Mouse (Mus musculus): Measurements from ENCODE around the gene Vgll2. TPM values are rescaled to one million over a fixed set of nuclear protein-coding genes. Genes with fewer than 3 reads are reported as not detected.

The Vgll2 gene
- total RNA-seq (2012; rRNA removed), result not detected in 2 replicates

- in situ Hi-C loops (cut with MboI; ENCODE audit: low sequenced_read_pairs in 2 of 2, unreplicated experiment in 2 of 2), result no loop called here
- Histone ChIP-seq H3K9ac (ENCODE audit: insufficient read depth, low read depth, low read length, poor library complexity, severe bottlenecking) (no peak within 1 kb of the TSS), H3K27ac (ENCODE audit: insufficient read depth, low read depth, low read length, poor library complexity, severe bottlenecking) (no peak within 1 kb of the TSS), H3K36me3 (ENCODE audit: control insufficient read depth, insufficient read depth, low read length, poor library complexity, severe bottlenecking) (no peaks in the 10 kb centered on the region), H3K4me3 (ENCODE audit: insufficient read depth in 1 of 2, low read depth in 1 of 2, low read length in 2 of 2, poor library complexity in 1 of 2, severe bottlenecking in 1 of 2) (peak within 1 kb of the TSS; percentile 47 to 67), H3K9me3 (ENCODE audit: control insufficient read depth, insufficient read depth, low read depth, low read length) (no peaks in the 10 kb centered on the region), H3K4me1 (ENCODE audit: control insufficient read depth in 2 of 2, insufficient read depth in 2 of 2, low read length in 2 of 2, poor library complexity in 1 of 2) (no peaks in the 10 kb centered on the region)
- peak; percentile 41 for DNase-seq (ENCODE audit: low read depth, low spot score)
- TF ChIP-seq HCFC1 (IDR thresholded peaks at IDR 0.05; ENCODE audit: borderline replicate concordance, insufficient read depth, low read length) (no peak), ZC3H11A (IDR thresholded peaks at IDR 0.05; ENCODE audit: borderline replicate concordance, low read depth, low read length) (no peak), MAFK (IDR thresholded peaks at IDR 0.05; ENCODE audit: insufficient read depth, low read depth, low read length) (no peak), CHD2 (IDR thresholded peaks at IDR 0.05; ENCODE audit: low read depth, low read length) (no peak), ZNF384 (IDR thresholded peaks at IDR 0.05; ENCODE audit: low read depth, low read length) (no peak)
Measured at GRCm38 (mm10) chr10:52022413-52023212, at the start of gene Vgll2. Gene Vgll2, plus strand, starts transcription at chr10:52022502.

- TF ChIP-seq HCFC1 (IDR thresholded peaks at IDR 0.05; ENCODE audit: borderline replicate concordance, insufficient read depth, low read length) (no peak), MAFK (IDR thresholded peaks at IDR 0.05; ENCODE audit: insufficient read depth, low read depth, low read length) (no peak)
- H3K9me3 ChIP-seq (ENCODE audit: control insufficient read depth, insufficient read depth, low read depth, low read length), result no peaks in the 10 kb centered on the region
- H3K9ac ChIP-seq (ENCODE audit: insufficient read depth, low read depth, low read length, poor library complexity, severe bottlenecking), result no peak overlapping the region
- in situ Hi-C loops (cut with MboI; ENCODE audit: low sequenced_read_pairs in 2 of 2, unreplicated experiment in 2 of 2), result no loop called here
- no peak overlapping the region for H3K4me3 ChIP-seq (ENCODE audit: insufficient read depth in 1 of 2, low read depth in 1 of 2, low read length in 2 of 2, poor library complexity in 1 of 2, severe bottlenecking in 1 of 2)
- H3K4me1 ChIP-seq (ENCODE audit: control insufficient read depth in 2 of 2, insufficient read depth in 2 of 2, low read length in 2 of 2, poor library complexity in 1 of 2), result no peaks in the 10 kb centered on the region
- no peak for DNase-seq (ENCODE audit: low read depth, low spot score)
- no peaks in the 10 kb centered on the region for H3K36me3 ChIP-seq (ENCODE audit: control insufficient read depth, insufficient read depth, low read length, poor library complexity, severe bottlenecking)
- no peak overlapping the region for H3K27ac ChIP-seq (ENCODE audit: insufficient read depth, low read depth, low read length, poor library complexity, severe bottlenecking)
Measured at GRCm38 (mm10) chr10:51975137-51975536, 47.2 kb upstream of the Vgll2 start.

- Histone ChIP-seq H3K36me3 (ENCODE audit: control insufficient read depth, insufficient read depth, low read length, poor library complexity, severe bottlenecking) (no peaks in the 10 kb centered on the region), H3K4me1 (ENCODE audit: control insufficient read depth in 2 of 2, insufficient read depth in 2 of 2, low read length in 2 of 2, poor library complexity in 1 of 2) (no peaks in the 10 kb centered on the region), H3K9ac (ENCODE audit: insufficient read depth, low read depth, low read length, poor library complexity, severe bottlenecking) (no peak overlapping the region), H3K4me3 (ENCODE audit: insufficient read depth in 1 of 2, low read depth in 1 of 2, low read length in 2 of 2, poor library complexity in 1 of 2, severe bottlenecking in 1 of 2) (no peak overlapping the region), H3K9me3 (ENCODE audit: control insufficient read depth, insufficient read depth, low read depth, low read length) (no peaks in the 10 kb centered on the region), H3K27ac (ENCODE audit: insufficient read depth, low read depth, low read length, poor library complexity, severe bottlenecking) (no peak overlapping the region)
- no peak for DNase-seq (ENCODE audit: low read depth, low spot score)
- TF ChIP-seq ZC3H11A (IDR thresholded peaks at IDR 0.05; ENCODE audit: borderline replicate concordance, low read depth, low read length), result no peak
- TF ChIP-seq ZNF384 (IDR thresholded peaks at IDR 0.05; ENCODE audit: low read depth, low read length), result no peak
- TF ChIP-seq CHD2 (IDR thresholded peaks at IDR 0.05; ENCODE audit: low read depth, low read length), result no peak
- no peak for TF ChIP-seq HCFC1 (IDR thresholded peaks at IDR 0.05; ENCODE audit: borderline replicate concordance, insufficient read depth, low read length)
- TF ChIP-seq MAFK (IDR thresholded peaks at IDR 0.05; ENCODE audit: insufficient read depth, low read depth, low read length), result no peak
- in situ Hi-C loops (cut with MboI; ENCODE audit: low sequenced_read_pairs in 2 of 2, unreplicated experiment in 2 of 2), result no loop called here
Measured at GRCm38 (mm10) chr10:51975587-51975986, 46.7 kb upstream of the Vgll2 start.

- H3K36me3 ChIP-seq (ENCODE audit: control insufficient read depth, insufficient read depth, low read length, poor library complexity, severe bottlenecking), result no peaks in the 10 kb centered on the region
- TF ChIP-seq ZC3H11A (IDR thresholded peaks at IDR 0.05; ENCODE audit: borderline replicate concordance, low read depth, low read length) (no peak), CHD2 (IDR thresholded peaks at IDR 0.05; ENCODE audit: low read depth, low read length) (no peak), HCFC1 (IDR thresholded peaks at IDR 0.05; ENCODE audit: borderline replicate concordance, insufficient read depth, low read length) (no peak), MAFK (IDR thresholded peaks at IDR 0.05; ENCODE audit: insufficient read depth, low read depth, low read length) (no peak), ZNF384 (IDR thresholded peaks at IDR 0.05; ENCODE audit: low read depth, low read length) (no peak)
- no peaks in the 10 kb centered on the region for H3K9me3 ChIP-seq (ENCODE audit: control insufficient read depth, insufficient read depth, low read depth, low read length)
- no peak overlapping the region for H3K4me3 ChIP-seq (ENCODE audit: insufficient read depth in 1 of 2, low read depth in 1 of 2, low read length in 2 of 2, poor library complexity in 1 of 2, severe bottlenecking in 1 of 2)
- H3K4me1 ChIP-seq (ENCODE audit: control insufficient read depth in 2 of 2, insufficient read depth in 2 of 2, low read length in 2 of 2, poor library complexity in 1 of 2), result no peaks in the 10 kb centered on the region
- DNase-seq (ENCODE audit: low read depth, low spot score), result no peak
- no peak overlapping the region for H3K27ac ChIP-seq (ENCODE audit: insufficient read depth, low read depth, low read length, poor library complexity, severe bottlenecking)
- in situ Hi-C loops (cut with MboI; ENCODE audit: low sequenced_read_pairs in 2 of 2, unreplicated experiment in 2 of 2), result no loop called here
- H3K9ac ChIP-seq (ENCODE audit: insufficient read depth, low read depth, low read length, poor library complexity, severe bottlenecking), result no peak overlapping the region
Measured at GRCm38 (mm10) chr10:51981651-51982050, 40.7 kb upstream of the Vgll2 start.

Measured in ES-E14 (cell line).